25 mouse cellular contexts compared by ENCODE assay signal in genomic region chr4:104450645-104451044, GRCm38 (mm10).
DNase-seq lines count a peak whose midpoint lies in the region; ATAC-seq lines count a peak whose summit lies in the region.
"Had no signal": no experiment of that assay in that cellular context is flagged by ENCODE, and none has a peak within 500 bp of the region (broad histone marks: within the 10 kb centered on the region; RNA-seq: fewer than 3 reads in every experiment).

No protein-coding gene starts in this region.

- H3K27me3 ChIP-seq in hindbrain, embryonic 12.5 days = no peaks in the 10 kb centered on the region
- no peaks in the 10 kb centered on the region for H3K27me3 ChIP-seq in hindbrain, embryonic 11.5 days (ENCODE audit: control insufficient read depth, insufficient read depth, low read length)
- no peaks in the 10 kb centered on the region for H3K27me3 ChIP-seq in neural tube, embryonic 13.5 days
- H3K27me3 ChIP-seq: heart, embryonic 12.5 days; limb, embryonic 12.5 days; liver, embryonic 15.5 days; midbrain, embryonic 15.5 days; neural tube, embryonic 12.5 days had no signal

- no peak overlapping the region for H3K4me3 ChIP-seq in hindbrain, embryonic 12.5 days
- no peak overlapping the region for H3K4me3 ChIP-seq in hindbrain, embryonic 11.5 days (ENCODE audit: low read depth, low read length)
- H3K4me3 ChIP-seq in neural tube, embryonic 13.5 days = no peak overlapping the region
- H3K4me3 ChIP-seq: heart, adult 2 months; heart, embryonic 12.5 days; limb, embryonic 12.5 days; liver, embryonic 15.5 days; midbrain, embryonic 15.5 days; neural tube, embryonic 12.5 days had no signal

- H3K9ac ChIP-seq in hindbrain, embryonic 12.5 days = no peak overlapping the region
- H3K9ac ChIP-seq in hindbrain, embryonic 11.5 days (ENCODE audit: low read depth, low read length) = no peak overlapping the region
- no peak overlapping the region for H3K9ac ChIP-seq in neural tube, embryonic 13.5 days
- H3K9ac ChIP-seq: heart, embryonic 12.5 days; limb, embryonic 12.5 days; liver, embryonic 15.5 days; lung, embryonic 14.5 days; midbrain, embryonic 15.5 days; neural tube, embryonic 12.5 days had no signal

- 77% methylated on average over 9 of the region's 9 CpGs for WGBS in hindbrain, embryonic 12.5 days
- WGBS in hindbrain, embryonic 11.5 days = 86% methylated on average over 9 of the region's 9 CpGs
- WGBS in neural tube, embryonic 13.5 days = 55% methylated on average over 9 of the region's 9 CpGs

- H3K4me2 ChIP-seq in hindbrain, embryonic 12.5 days (replicated peaks) = no peak overlapping the region
- H3K4me2 ChIP-seq in hindbrain, embryonic 11.5 days (replicated peaks; ENCODE audit: low read depth, low read length) = no peak overlapping the region
- no peak overlapping the region for H3K4me2 ChIP-seq in neural tube, embryonic 13.5 days
- H3K4me2 ChIP-seq: heart, embryonic 12.5 days; limb, embryonic 12.5 days; liver, embryonic 15.5 days; lung, embryonic 14.5 days; midbrain, embryonic 15.5 days; neural tube, embryonic 12.5 days had no signal

- H3K27ac ChIP-seq in hindbrain, embryonic 12.5 days = no peak overlapping the region
- no peak overlapping the region for H3K27ac ChIP-seq in hindbrain, embryonic 11.5 days (ENCODE audit: low read depth, low read length)
- H3K27ac ChIP-seq in neural tube, embryonic 13.5 days (replicated peaks) = peak overlapping the region; percentile 38; the same call in 1 of the 2 replicates
- H3K27ac ChIP-seq: heart, adult 2 months; kidney, postnatal 0 days; limb, embryonic 12.5 days; liver, embryonic 15.5 days; midbrain, embryonic 15.5 days; neural tube, embryonic 12.5 days; stomach, postnatal 0 days had no signal

- 0 out of 2 replicates have a peak, but pooled peaks have one; percentile 4 for ATAC-seq in hindbrain, embryonic 12.5 days (ENCODE audit: low FRiP score)
- ATAC-seq in hindbrain, embryonic 11.5 days (ENCODE audit: low FRiP score) = no peak
- peak; percentile 75; the same call in 1 of the 2 replicates for ATAC-seq in neural tube, embryonic 13.5 days (ENCODE audit: low read depth)
- ATAC-seq: intestine, embryonic 16.5 days; midbrain, embryonic 15.5 days had no signal

- H3K9me3 ChIP-seq in hindbrain, embryonic 12.5 days (replicated peaks) = no peaks in the 10 kb centered on the region
- H3K9me3 ChIP-seq in hindbrain, embryonic 11.5 days (ENCODE audit: control insufficient read depth, low read length) = no peaks in the 10 kb centered on the region
- H3K9me3 ChIP-seq in neural tube, embryonic 13.5 days = no peaks in the 10 kb centered on the region
- H3K9me3 ChIP-seq: heart, embryonic 12.5 days; limb, embryonic 12.5 days; liver, embryonic 15.5 days; midbrain, embryonic 15.5 days; neural tube, embryonic 12.5 days had no signal

- DNase-seq in cerebellum, postnatal 14 days = peak; percentile 40 to 65
- DNase-seq in cerebellum, postnatal 4 days (ENCODE audit: low spot score in 2 of 2) = no peak
- DNase-seq in hindbrain, embryonic 11.5 days (ENCODE audit: low spot score) = no peak
- DNase-seq in neural tube, embryonic 10.5 days (ENCODE audit: extremely low spot score, low spot score) = no peak
- DNase-seq in urinary bladder, postnatal 10 days (ENCODE audit: low spot score) = no peak
- DNase-seq: adrenal gland, postnatal 25 days; B cell, adult 2 months; heart, adult 2 months; kidney, adult 8-10 months; kidney, postnatal 4 days; lung, embryonic 14.5 days; lung, postnatal 14 days; right cerebral cortex, postnatal 4 days; thymus, adult 18-20 months; thymus, postnatal 36 days had no signal

- H3K4me1 ChIP-seq in hindbrain, embryonic 12.5 days = peaks cover 5% of the 10 kb centered on the region; the same call in 1 of the 2 replicates
- H3K4me1 ChIP-seq in hindbrain, embryonic 11.5 days (replicated peaks; ENCODE audit: control insufficient read depth, insufficient read depth, low read length) = no peaks in the 10 kb centered on the region
- peaks cover 32% of the 10 kb centered on the region for H3K4me1 ChIP-seq in neural tube, embryonic 13.5 days (replicated peaks)
- H3K4me1 ChIP-seq: heart, embryonic 12.5 days; liver, embryonic 15.5 days; neural tube, embryonic 12.5 days had no signal

- no peaks in the 10 kb centered on the region for H3K36me3 ChIP-seq in hindbrain, embryonic 12.5 days
- no peaks in the 10 kb centered on the region for H3K36me3 ChIP-seq in hindbrain, embryonic 11.5 days (ENCODE audit: control insufficient read depth, insufficient read depth, low read length)
- H3K36me3 ChIP-seq in neural tube, embryonic 13.5 days = no peaks in the 10 kb centered on the region
- H3K36me3 ChIP-seq: heart, embryonic 12.5 days; limb, embryonic 12.5 days; liver, embryonic 15.5 days; midbrain, embryonic 15.5 days; neural tube, embryonic 12.5 days had no signal

Comparison
In these comparisons a context has a peak if more than half of its experiments do, and no peak if none do; other contexts are left out.
1. DNase-seq: peak in cerebellum, postnatal 14 days (2 of 2); none in cerebellum, postnatal 4 days (0 of 2), hindbrain, embryonic 11.5 days (single experiment), neural tube, embryonic 10.5 days (single experiment) and urinary bladder, postnatal 10 days (single experiment).